Mouse (Mus musculus): Measurements from ENCODE around the gene Manbal. TPM values are rescaled to one million over a fixed set of nuclear protein-coding genes. Genes with fewer than 3 reads are reported as not detected.

The Manbal gene
- polyA plus RNA-seq, 1 experiment = 68.0 TPM

- DNase-seq = no peak
- Histone ChIP-seq H3K27me3 (ENCODE audit: control insufficient read depth, insufficient read depth, low read length) (peaks cover 10% of the 10 kb centered on the region), H3K4me3 (ENCODE audit: control insufficient read depth, insufficient read depth, low read length) (no peak overlapping the region), H3K4me1 (replicated peaks; ENCODE audit: control insufficient read depth, insufficient read depth, low read length) (peaks cover 5% of the 10 kb centered on the region; the same call in 1 of the 2 replicates), H3K36me3 (ENCODE audit: control insufficient read depth, insufficient read depth, low read length) (no peaks in the 10 kb centered on the region), H3K27ac (ENCODE audit: control insufficient read depth, insufficient read depth, low read length) (no peak overlapping the region)
- no peak for TF ChIP-seq POLR2A (IDR thresholded peaks at IDR 0.05; ENCODE audit: control insufficient read depth, extremely low read depth, insufficient read depth, low read length, poor library complexity)
- no peak for TF ChIP-seq CTCF (IDR thresholded peaks at IDR 0.05; ENCODE audit: borderline replicate concordance, control insufficient read depth, extremely low read depth, insufficient read depth, low read length, poor library complexity)
- 94% methylated on average over 5 of the region's 5 CpGs for WGBS
Observed at GRCm38 (mm10) chr2:157427164-157427563, 59.8 kb downstream of the Manbal start.

GRCm38 (mm10) chr2:157428351-157429139 is 61.2 kb downstream of the Manbal start:
- no peak overlapping the region for H3K4me3 ChIP-seq (ENCODE audit: control insufficient read depth, insufficient read depth, low read length)
- H3K4me1 ChIP-seq (replicated peaks; ENCODE audit: control insufficient read depth, insufficient read depth, low read length) = peaks cover 5% of the 10 kb centered on the region; the same call in 1 of the 2 replicates
- 44% methylated on average over 13 of the region's 13 CpGs for WGBS

GRCm38 (mm10) chr2:157429735-157430134 is 62.3 kb downstream of the Manbal start:
- Histone ChIP-seq H3K27me3 (ENCODE audit: control insufficient read depth, insufficient read depth, low read length) (no peaks in the 10 kb centered on the region), H3K36me3 (ENCODE audit: control insufficient read depth, insufficient read depth, low read length) (no peaks in the 10 kb centered on the region), H3K4me3 (ENCODE audit: control insufficient read depth, insufficient read depth, low read length) (no peak overlapping the region), H3K27ac (ENCODE audit: control insufficient read depth, insufficient read depth, low read length) (no peak overlapping the region), H3K4me1 (replicated peaks; ENCODE audit: control insufficient read depth, insufficient read depth, low read length) (peaks cover 5% of the 10 kb centered on the region; the same call in 1 of the 2 replicates)
- TF ChIP-seq POLR2A (IDR thresholded peaks at IDR 0.05; ENCODE audit: control insufficient read depth, extremely low read depth, insufficient read depth, low read length, poor library complexity) = no peak
- TF ChIP-seq CTCF (IDR thresholded peaks at IDR 0.05; ENCODE audit: borderline replicate concordance, control insufficient read depth, extremely low read depth, insufficient read depth, low read length, poor library complexity) = no peak
- 1% methylated on average over 7 of the region's 7 CpGs for WGBS
- DNase-seq = no peak

More at GRCm38 (mm10) chr2:157428351-157429139, 61.2 kb downstream of the Manbal start:
- Histone ChIP-seq H3K27ac (ENCODE audit: control insufficient read depth, insufficient read depth, low read length) (no peak overlapping the region), H3K36me3 (ENCODE audit: control insufficient read depth, insufficient read depth, low read length) (no peaks in the 10 kb centered on the region), H3K27me3 (ENCODE audit: control insufficient read depth, insufficient read depth, low read length) (peaks cover 9% of the 10 kb centered on the region)
- DNase-seq = no peak
- no peak for TF ChIP-seq POLR2A (IDR thresholded peaks at IDR 0.05; ENCODE audit: control insufficient read depth, extremely low read depth, insufficient read depth, low read length, poor library complexity)
- no peak for TF ChIP-seq CTCF (IDR thresholded peaks at IDR 0.05; ENCODE audit: borderline replicate concordance, control insufficient read depth, extremely low read depth, insufficient read depth, low read length, poor library complexity)

GRCm38 (mm10) chr2:157430667-157431429 is 63.5 kb downstream of the Manbal start:
- DNase-seq = no peak
- 89% methylated on average over 4 of the region's 4 CpGs for WGBS

DNA sequence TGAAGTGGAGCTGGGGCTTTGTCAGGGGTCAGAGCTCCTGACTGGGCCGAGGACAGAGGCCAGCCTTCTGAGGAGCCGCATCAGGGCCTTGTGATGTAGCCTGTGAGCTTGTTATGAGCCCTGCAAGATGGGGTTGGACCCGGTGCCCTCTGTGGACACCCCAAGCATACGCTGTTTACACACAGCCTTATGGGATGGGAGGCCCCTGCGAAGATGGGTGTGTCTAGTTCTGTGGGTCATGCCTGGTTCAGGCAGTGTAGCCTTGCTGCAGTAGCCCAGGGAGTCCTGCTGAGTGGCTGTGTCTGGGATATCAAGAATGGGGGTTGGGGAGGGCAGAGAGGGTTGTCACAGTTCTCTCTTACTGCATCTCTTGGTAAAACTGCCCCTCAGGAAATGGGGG is 64.5 kb downstream of the Manbal start:
- H3K4me1 ChIP-seq (replicated peaks; ENCODE audit: control insufficient read depth, insufficient read depth, low read length) = peaks cover 5% of the 10 kb centered on the region; the same call in 1 of the 2 replicates
- H3K27ac ChIP-seq (ENCODE audit: control insufficient read depth, insufficient read depth, low read length) = no peak overlapping the region
- no peak for TF ChIP-seq POLR2A (IDR thresholded peaks at IDR 0.05; ENCODE audit: control insufficient read depth, extremely low read depth, insufficient read depth, low read length, poor library complexity)
- no peak for TF ChIP-seq CTCF (IDR thresholded peaks at IDR 0.05; ENCODE audit: borderline replicate concordance, control insufficient read depth, extremely low read depth, insufficient read depth, low read length, poor library complexity)
- no peaks in the 10 kb centered on the region for H3K27me3 ChIP-seq (ENCODE audit: control insufficient read depth, insufficient read depth, low read length)
- DNase-seq = no peak
- H3K4me3 ChIP-seq (ENCODE audit: control insufficient read depth, insufficient read depth, low read length) = no peak overlapping the region
- H3K36me3 ChIP-seq (ENCODE audit: control insufficient read depth, insufficient read depth, low read length) = no peaks in the 10 kb centered on the region
- 93% methylated on average over 5 of the region's 5 CpGs for WGBS

More at GRCm38 (mm10) chr2:157430667-157431429, 63.5 kb downstream of the Manbal start:
- Histone ChIP-seq H3K36me3 (ENCODE audit: control insufficient read depth, insufficient read depth, low read length) (no peaks in the 10 kb centered on the region), H3K4me1 (replicated peaks; ENCODE audit: control insufficient read depth, insufficient read depth, low read length) (peaks cover 5% of the 10 kb centered on the region; the same call in 1 of the 2 replicates), H3K4me3 (ENCODE audit: control insufficient read depth, insufficient read depth, low read length) (no peak overlapping the region), H3K27ac (ENCODE audit: control insufficient read depth, insufficient read depth, low read length) (no peak overlapping the region), H3K27me3 (ENCODE audit: control insufficient read depth, insufficient read depth, low read length) (no peaks in the 10 kb centered on the region)
- no peak for TF ChIP-seq POLR2A (IDR thresholded peaks at IDR 0.05; ENCODE audit: control insufficient read depth, extremely low read depth, insufficient read depth, low read length, poor library complexity)

GRCm38 (mm10) chr2:157432476-157432875 is 65.1 kb downstream of the Manbal start:
- TF ChIP-seq CTCF (IDR thresholded peaks at IDR 0.05; ENCODE audit: borderline replicate concordance, control insufficient read depth, extremely low read depth, insufficient read depth, low read length, poor library complexity) = no peak
- TF ChIP-seq POLR2A (IDR thresholded peaks at IDR 0.05; ENCODE audit: control insufficient read depth, extremely low read depth, insufficient read depth, low read length, poor library complexity) = no peak
- no peak overlapping the region for H3K27ac ChIP-seq (ENCODE audit: control insufficient read depth, insufficient read depth, low read length)
- no peak overlapping the region for H3K4me3 ChIP-seq (ENCODE audit: control insufficient read depth, insufficient read depth, low read length)
- DNase-seq = no peak
- no peaks in the 10 kb centered on the region for H3K27me3 ChIP-seq (ENCODE audit: control insufficient read depth, insufficient read depth, low read length)
- no peaks in the 10 kb centered on the region for H3K36me3 ChIP-seq (ENCODE audit: control insufficient read depth, insufficient read depth, low read length)
- peaks cover 5% of the 10 kb centered on the region; the same call in 1 of the 2 replicates for H3K4me1 ChIP-seq (replicated peaks; ENCODE audit: control insufficient read depth, insufficient read depth, low read length)
- WGBS = 91% methylated on average over 9 of the region's 9 CpGs

Data from thymus, adult 2 months (tissue).